Mouse (Mus musculus) megakaryocyte, embryonic 14.5 days (primary cell): ENCODE measurements around the gene Colca2. TPM values are rescaled to one million over a fixed set of nuclear protein-coding genes. Genes with fewer than 3 reads are reported as not detected.

ENCODE experiments used
- H3K27me3 ChIP-seq: replicated peaks from 2 replicates; pipeline ENCODE3; 2012; ENCODE audit warnings: inconsistent platforms
- H3K36me3 ChIP-seq: replicated peaks from 2 replicates; pipeline ENCODE3; 2012; ENCODE audit warnings: low read length, inconsistent platforms, mixed read lengths
- H3K4me1 ChIP-seq: 2 replicates; pipeline ENCODE4 v1.6.1; 2012; ENCODE audit warnings: inconsistent platforms
- H3K4me3 ChIP-seq: replicated peaks from 2 replicates; pipeline ENCODE3; 2012; ENCODE audit warnings: moderate library complexity, mild to moderate bottlenecking, inconsistent platforms
- H3K9me3 ChIP-seq: 2 replicates; pipeline ENCODE4 v1.6.1; 2012; ENCODE audit warnings: inconsistent platforms
- FLI1 ChIP-seq: IDR thresholded peaks from 2 replicates; pipeline ENCODE4 v1.6.1; 2012; ENCODE audit warnings: low read length, inconsistent platforms, mixed read lengths
- GATA1 ChIP-seq: IDR thresholded peaks from 3 replicates; pipeline ENCODE4 v1.6.1; 2012; ENCODE audit warnings: mixed read lengths, low read length, inconsistent platforms, borderline replicate concordance
- polyA plus RNA-seq: library from polyadenylated mRNA; stranded (reverse); fragments of >175 nt; gene quantifications from 2 replicates; pipeline ENCODE4 v1.2.3, GENCODE M21; 2012; ENCODE audit warnings: low replicate concordance; ENCODE audit not compliant: insufficient read depth

The Colca2 gene
- polyA plus RNA-seq, 1 experiment: not detected

DNA sequence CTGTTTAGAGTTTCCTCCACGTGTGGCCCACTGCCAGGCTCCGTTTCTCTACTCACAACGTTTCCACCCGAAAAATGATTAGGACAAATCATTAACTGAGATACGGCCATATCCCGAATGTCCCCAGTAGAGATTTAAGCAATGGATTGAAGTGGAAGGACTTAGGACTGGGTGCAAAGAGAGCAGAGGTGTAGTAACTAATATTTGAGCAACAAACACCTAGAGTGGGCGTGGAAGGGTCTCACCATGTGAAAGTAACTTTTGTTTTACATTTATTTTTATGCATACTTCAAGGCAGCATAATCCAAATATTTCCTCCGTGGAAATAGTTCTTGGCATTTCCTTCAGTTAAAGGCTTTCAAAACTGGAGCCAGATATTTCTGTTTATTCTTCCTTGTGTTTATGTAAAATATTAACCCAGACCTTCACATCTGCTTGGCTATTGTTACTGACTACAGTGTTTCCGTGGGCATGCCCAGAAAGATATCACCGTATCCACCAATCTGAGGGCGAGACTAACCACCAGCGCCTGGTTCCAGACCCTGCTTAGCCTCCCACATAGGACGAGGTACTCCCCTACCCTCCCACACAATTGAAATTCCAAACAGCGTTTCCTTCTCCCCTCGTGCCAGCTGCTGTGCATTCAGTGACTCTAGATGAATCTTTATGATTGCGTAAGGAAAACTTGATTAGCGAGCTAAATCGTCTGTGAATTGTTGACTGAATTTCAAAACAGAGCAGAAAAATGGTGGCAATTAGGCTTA is 34.4 kb upstream of the Colca2 start:
- H3K4me1 ChIP-seq: peaks cover 28% of the 10 kb centered on the region
- TF ChIP-seq FLI1 (no peak), GATA1 (no peak)
- H3K9me3 ChIP-seq: no peaks in the 10 kb centered on the region
- H3K27me3 ChIP-seq: no peaks in the 10 kb centered on the region
- no peak overlapping the region for H3K4me3 ChIP-seq
- no peaks in the 10 kb centered on the region for H3K36me3 ChIP-seq

DNA sequence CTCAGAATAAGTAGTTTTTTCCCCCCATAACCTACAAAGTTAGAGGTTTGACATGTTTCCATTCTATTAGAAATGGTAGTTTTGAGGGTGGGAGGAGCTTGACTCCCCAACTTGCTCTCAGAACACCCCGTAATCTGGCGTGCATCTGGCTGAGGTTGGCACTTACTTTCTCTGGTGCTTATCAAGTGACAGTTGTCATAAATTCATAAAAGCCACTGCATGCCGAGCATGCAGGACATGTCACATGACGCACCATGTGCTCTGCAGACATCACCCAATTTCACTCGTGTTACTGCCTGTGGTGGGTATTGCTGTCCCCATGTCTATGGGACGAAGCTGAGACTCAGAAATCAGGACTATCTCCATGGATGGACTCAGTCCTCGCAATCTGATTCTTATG is 32.1 kb upstream of the Colca2 start:
- TF ChIP-seq GATA1: no peak
- TF ChIP-seq FLI1: no peak
- Histone ChIP-seq H3K27me3 (no peaks in the 10 kb centered on the region), H3K36me3 (no peaks in the 10 kb centered on the region), H3K9me3 (no peaks in the 10 kb centered on the region), H3K4me1 (peaks cover 16% of the 10 kb centered on the region), H3K4me3 (no peak overlapping the region)

DNA sequence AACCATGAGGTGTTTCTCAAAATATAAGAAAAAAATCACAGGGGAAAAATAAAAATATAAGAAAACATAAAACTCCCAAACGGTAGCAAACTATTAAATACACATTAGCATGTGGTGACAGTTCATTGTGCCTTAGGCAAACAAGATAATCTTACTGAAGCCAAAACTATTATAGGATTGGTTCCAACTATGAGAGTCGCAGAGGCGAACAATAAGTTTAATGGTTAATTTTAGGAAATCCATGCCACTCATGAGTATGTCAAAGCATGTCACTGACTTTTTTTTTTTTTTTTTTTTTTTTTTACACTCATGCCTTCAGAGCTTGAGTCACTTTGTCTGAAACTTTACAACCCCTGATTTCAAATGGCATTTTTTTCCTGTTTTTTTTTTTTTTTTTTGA is 28.0 kb upstream of the Colca2 start:
- H3K4me3 ChIP-seq: no peak overlapping the region
- TF ChIP-seq FLI1 (no peak), GATA1 (no peak)
- H3K4me1 ChIP-seq: peaks cover 26% of the 10 kb centered on the region

DNA sequence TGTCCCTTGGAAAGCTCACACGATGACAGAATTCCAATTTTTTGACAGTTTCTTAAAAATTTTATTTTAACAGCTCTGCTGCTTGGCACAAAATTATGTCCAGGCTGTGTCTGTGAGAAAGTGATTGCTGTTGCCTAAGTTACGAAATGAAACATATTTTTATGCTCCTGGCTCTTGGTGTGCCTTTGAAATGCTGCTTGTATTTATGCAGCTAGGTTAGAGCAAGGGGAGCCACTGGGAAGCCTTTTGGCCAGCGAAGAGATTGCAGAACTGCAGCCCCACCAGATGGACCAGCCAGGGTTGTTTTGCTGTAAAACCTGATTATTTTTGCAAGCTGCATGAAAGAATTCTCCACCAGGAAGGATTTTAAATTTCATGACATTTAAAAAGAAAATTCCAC is 26.8 kb upstream of the Colca2 start:
- no peaks in the 10 kb centered on the region for H3K9me3 ChIP-seq
- no peak for TF ChIP-seq FLI1
- TF ChIP-seq GATA1: no peak
- no peaks in the 10 kb centered on the region for H3K27me3 ChIP-seq
- H3K36me3 ChIP-seq: no peaks in the 10 kb centered on the region
- peaks cover 22% of the 10 kb centered on the region for H3K4me1 ChIP-seq
- no peak overlapping the region for H3K4me3 ChIP-seq

More for the DNA sequence above, 28.0 kb upstream of the Colca2 start:
- Histone ChIP-seq H3K9me3 (no peaks in the 10 kb centered on the region), H3K27me3 (no peaks in the 10 kb centered on the region), H3K36me3 (no peaks in the 10 kb centered on the region)

DNA sequence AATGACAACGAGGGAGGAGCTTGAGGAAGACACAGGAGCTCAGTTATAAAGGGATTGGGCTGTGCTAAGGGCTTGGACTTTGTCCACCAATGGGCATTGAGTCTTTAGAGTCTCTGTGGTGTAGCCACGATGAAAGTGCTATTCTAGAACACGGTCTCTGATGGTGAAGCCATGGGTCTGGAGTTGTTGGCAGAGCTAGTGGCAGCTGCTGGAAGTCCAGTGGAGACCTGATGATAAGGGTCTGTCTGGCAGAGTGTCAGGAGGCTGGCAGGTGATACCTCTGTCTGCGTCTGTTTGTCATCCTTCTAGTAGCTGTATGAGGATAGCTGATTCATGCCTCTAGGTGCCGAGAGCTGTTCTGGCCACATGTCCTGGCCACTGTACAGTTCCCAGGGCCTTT is 25.6 kb upstream of the Colca2 start:
- Histone ChIP-seq H3K27me3 (no peaks in the 10 kb centered on the region), H3K4me3 (no peak overlapping the region), H3K36me3 (no peaks in the 10 kb centered on the region), H3K9me3 (no peaks in the 10 kb centered on the region), H3K4me1 (peaks cover 13% of the 10 kb centered on the region)
- no peak for TF ChIP-seq FLI1
- no peak for TF ChIP-seq GATA1

DNA sequence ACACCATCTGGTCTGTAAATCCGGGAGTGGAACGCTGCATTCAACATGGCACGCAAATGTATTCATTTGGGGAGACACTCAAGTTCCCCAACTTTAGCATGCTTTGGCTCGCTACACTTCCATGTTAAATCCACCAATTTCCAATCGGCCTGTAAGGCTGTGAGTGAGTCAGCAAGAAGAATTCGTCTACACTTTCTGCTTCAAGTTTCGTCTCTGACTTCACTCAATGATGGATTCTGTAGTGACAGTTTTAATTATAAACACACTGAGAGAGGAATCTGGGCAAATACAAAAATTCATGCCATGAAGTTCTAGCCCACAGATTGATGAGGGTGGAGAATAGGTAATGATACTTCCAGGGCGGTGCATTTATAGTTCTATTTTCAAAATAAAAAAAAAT is 15.2 kb upstream of the Colca2 start:
- H3K4me3 ChIP-seq: no peak overlapping the region
- no peaks in the 10 kb centered on the region for H3K36me3 ChIP-seq
- peaks cover 15% of the 10 kb centered on the region for H3K27me3 ChIP-seq
- H3K9me3 ChIP-seq: no peaks in the 10 kb centered on the region
- TF ChIP-seq GATA1: no peak
- no peak for TF ChIP-seq FLI1
- H3K4me1 ChIP-seq: 0 out of 2 replicates have a peak, but pooled peaks cover 3% of the 10 kb centered on the region

DNA sequence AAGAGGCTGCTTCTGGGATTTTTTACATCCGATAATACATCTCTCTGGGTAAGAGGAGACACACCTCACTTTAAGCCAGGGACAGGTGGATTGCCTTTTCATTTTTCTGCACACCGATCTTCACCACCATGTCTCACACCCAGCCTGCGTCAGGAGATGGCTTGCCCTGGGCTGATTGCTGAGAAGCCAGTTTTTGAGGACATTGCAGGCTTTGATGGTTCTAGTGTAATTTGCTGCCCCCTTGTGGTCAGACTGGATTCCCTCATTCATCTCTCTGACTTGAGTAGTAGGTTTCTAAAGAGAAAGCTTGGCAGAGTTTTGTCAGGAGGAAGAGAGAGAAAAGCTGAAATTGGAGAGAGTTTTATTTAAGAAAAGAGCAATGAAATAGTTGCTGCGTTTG is 14.3 kb upstream of the Colca2 start:
- Histone ChIP-seq H3K27me3 (peaks cover 19% of the 10 kb centered on the region), H3K9me3 (no peaks in the 10 kb centered on the region), H3K4me1 (0 out of 2 replicates have a peak, but pooled peaks cover 3% of the 10 kb centered on the region), H3K4me3 (no peak overlapping the region), H3K36me3 (no peaks in the 10 kb centered on the region)
- TF ChIP-seq FLI1: no peak
- TF ChIP-seq GATA1: no peak

DNA sequence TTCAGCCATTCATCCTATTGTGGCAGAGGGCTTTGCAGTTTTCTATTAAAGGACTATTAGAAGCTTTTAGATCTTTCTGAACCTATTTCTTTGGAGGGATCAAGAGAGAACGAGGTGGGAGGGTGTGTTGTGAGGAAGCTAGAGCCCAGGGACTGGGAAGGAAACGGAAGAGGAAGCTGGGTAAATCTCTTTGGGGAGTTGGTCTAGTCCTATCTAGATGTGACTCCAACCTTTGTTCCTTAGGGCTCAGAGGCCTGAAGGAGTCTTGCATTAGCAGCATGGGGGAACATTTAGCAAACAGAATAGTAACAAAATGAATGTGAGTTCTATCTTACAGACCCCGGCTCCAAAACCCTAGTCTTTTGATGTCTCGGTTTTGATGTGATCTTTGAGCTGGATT is 12.6 kb upstream of the Colca2 start:
- Histone ChIP-seq H3K9me3 (no peaks in the 10 kb centered on the region), H3K27me3 (peaks cover 19% of the 10 kb centered on the region), H3K4me3 (no peak overlapping the region), H3K36me3 (no peaks in the 10 kb centered on the region), H3K4me1 (0 out of 2 replicates have a peak, but pooled peaks cover 3% of the 10 kb centered on the region)
- TF ChIP-seq FLI1 (no peak), GATA1 (no peak)

DNA sequence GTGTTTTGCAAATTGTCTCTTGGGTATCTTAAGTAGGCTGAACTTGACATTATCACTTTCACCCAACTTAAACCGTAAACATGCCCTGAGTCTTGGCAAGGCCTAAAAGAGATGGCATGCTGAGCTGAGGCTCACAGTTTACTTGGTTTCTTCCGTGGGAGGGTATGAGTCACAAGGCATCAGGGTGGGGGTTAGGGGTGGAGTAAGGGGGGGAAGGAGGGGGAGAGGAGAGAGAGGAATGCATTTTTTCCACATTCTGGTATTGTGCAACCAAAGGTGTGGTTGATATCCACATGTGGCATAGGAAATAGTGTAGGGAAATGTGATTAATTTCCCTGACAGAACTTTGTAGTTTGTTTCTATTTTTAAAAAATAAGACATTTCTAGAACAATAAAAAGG is 7.7 kb upstream of the Colca2 start:
- Histone ChIP-seq H3K9me3 (no peaks in the 10 kb centered on the region), H3K27me3 (peaks cover 33% of the 10 kb centered on the region), H3K4me3 (no peak overlapping the region), H3K4me1 (no peaks in the 10 kb centered on the region), H3K36me3 (no peaks in the 10 kb centered on the region)
- TF ChIP-seq GATA1 (no peak), FLI1 (no peak)

DNA sequence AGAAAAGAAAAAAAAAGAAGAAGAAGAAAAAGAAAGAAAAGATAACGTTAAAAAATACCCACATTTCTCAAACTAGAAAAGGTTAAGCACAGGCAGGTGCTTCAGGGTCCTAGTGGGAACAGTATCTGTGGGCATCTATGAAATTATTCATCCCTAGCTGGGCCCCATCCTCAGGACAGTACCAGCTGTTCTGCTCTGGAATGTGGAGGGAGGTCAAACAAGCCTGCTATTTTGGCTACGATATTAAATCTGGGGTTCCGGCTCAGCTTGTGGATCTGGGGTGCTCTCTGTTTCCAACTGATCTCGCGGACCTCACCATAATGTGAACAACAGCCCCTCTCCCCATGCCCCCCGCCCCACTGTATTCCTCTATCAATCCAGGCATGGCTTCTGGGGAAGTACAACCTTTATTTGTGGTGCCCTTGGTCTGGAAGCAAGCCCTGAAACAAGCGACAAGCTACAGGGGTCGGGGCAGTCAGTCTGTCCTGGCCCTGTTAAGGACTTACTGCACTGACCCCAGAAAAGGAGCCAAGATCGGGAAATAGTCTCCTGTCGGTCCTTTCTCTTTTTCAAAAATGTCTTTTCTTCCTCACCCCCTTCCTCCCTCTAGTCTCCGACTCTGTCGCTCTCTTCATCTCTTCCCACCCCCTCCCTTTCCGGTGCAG is 403 bp downstream of the Colca2 start:
- H3K4me3 ChIP-seq: peak overlapping the region; percentile 87

More for the DNA sequence above, 403 bp downstream of the Colca2 start:
- TF ChIP-seq GATA1 (no peak), FLI1 (no peak)
- peaks cover 22% of the 10 kb centered on the region for H3K4me1 ChIP-seq
- H3K27me3 ChIP-seq: peaks cover 66% of the 10 kb centered on the region
- H3K9me3 ChIP-seq: no peaks in the 10 kb centered on the region
- H3K36me3 ChIP-seq: no peaks in the 10 kb centered on the region
